Mouse (Mus musculus) embryo, embryonic 11.5 days (tissue): ENCODE measurements around the gene Gm17349.
A peak's percentile ranks its signal among the peaks of the same experiment; 100 is the strongest.
"Not testable (repeated sequence)": the region's sequence is repeated elsewhere in the genome, so short reads cannot be mapped to it uniquely, and the experiment has no call there.

Experiments used
- DNase-seq: peaks from one replicate; pipeline ENCODE4 v3.0.0-alpha.2; 2012; ENCODE audit warnings: low read depth, low spot score

Gene Gm17349

DNA sequence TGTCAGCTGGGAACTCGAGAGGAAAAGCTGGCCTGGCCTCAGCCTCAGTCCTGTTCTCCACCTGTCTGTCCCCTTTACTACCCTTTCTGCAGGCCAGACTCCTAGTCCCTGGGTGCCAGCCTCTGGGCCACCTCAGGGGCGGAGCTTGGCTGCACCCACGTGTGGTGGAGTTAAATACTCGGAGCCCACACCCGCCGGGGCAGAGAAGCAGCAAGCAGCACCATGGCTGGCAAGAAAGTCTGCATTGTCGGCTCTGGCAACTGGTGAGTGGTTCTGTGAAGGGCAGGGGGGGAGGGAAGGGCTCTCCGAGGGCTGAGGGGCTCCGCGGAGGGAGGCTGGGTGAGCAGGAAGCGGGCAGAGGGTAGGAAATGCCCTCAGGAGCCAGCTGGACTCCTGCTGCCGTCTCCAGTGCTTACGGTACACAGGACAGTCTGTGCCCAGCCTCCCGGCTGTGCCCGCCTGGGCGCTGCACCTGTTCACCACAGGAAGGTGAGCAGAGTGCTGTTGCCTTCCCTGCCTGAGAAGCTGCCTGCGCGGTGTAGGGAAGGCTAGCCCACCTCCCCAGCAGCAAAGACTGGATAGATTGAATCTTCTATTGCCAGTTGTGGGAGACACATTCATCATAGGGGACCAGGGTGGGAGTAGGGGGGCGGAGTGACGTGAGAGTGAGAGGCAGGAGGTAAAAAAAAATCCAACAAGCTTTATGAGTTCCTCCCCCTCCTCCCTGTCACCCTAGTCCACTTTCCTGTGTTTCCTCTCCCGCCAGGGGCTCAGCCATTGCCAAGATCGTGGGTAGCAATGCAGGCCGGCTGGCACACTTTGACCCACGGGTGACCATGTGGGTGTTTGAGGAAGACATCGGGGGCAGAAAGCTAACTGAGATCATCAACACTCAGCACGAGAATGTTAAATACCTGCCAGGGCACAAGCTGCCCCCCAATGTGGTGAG is 12.4 kb upstream of the Gm17349 start, which contains the start of gene Gpd1:
Gene Gpd1, plus strand, starts transcription at position 130 of the 949 bp plus-strand sequence.
- no peak for DNase-seq

DNA sequence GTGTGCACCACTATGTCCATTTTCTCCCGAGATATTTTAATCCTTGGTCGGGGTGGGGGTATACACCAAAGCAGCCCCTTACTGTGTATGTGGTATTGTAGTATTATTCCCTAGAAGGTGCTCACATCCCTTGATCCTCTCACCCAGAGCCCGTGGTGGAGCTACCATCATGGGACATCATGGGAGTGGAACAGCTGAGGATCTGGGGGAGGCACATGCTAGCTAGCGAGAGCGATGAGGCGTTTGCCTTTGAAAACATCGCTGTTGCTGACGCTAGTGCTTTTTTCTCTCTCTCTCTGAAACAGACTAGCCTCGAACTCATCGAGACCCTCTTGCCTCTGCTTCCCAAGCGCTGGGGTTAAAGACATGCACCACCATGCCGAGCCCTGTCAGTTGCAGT is 11.5 kb upstream of the Gm17349 start:
- DNase-seq, result no peak

DNA sequence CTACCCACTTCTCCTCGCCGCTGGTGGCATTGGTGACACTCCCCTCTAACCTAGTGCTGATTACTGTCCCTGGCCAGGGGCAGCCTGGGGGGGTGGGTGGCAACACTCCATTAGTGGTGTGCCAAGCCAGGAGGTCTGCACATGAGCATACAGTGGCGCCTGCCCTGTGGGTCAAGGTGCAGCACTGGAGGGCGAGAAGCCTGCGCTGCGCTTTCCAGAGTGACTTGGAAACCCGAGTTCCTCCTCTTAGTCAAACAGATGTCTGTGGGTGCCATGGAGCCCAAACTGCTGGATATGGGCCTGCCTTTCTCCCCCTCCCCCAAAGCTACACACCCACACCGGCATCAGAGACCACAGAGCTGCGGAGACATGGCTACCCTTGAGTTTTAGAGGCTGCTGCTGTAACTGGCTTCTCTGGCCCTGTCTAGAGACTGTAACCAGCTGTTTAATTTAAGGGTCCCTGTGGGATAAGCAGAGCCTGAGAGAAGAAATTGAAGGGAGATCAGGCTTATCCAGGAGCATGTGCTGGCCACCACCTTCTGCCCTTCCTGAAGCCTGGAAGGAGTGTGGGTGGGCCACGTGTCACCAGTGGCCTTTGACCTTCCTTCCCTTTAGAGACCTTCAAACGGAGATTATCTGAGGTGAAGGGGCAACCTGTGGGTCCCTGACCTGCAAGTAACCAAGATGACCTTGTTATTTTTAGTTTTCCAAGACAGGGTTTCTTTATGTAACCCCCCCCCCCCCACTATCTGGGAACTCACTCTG is 10.9 kb upstream of the Gm17349 start:
- no peak for DNase-seq

DNA sequence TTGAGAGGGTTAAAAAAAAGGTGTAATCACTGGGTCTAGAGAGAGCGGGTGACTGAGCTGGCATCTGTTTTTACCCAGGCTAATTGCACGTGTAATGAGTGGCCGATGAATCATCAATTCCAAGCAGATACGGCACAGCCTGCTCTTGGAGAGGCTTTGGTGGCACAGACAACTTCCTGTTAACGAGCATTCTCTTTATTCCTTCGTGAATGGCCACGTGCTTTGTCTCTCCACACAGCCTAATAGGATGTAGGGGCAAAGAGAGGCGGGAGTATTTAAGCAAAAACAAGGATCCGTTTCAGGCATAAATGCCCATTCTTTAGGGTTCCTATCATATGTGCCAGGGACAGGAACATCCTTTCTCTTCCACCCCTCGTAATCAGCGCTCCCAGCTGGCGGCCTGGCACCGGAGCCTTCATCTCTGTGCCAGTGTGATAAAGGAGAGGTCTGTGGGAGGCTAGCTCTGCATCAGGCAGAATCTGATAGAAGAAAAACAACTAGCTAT is 10.1 kb upstream of the Gm17349 start:
- DNase-seq, result no peak

DNA sequence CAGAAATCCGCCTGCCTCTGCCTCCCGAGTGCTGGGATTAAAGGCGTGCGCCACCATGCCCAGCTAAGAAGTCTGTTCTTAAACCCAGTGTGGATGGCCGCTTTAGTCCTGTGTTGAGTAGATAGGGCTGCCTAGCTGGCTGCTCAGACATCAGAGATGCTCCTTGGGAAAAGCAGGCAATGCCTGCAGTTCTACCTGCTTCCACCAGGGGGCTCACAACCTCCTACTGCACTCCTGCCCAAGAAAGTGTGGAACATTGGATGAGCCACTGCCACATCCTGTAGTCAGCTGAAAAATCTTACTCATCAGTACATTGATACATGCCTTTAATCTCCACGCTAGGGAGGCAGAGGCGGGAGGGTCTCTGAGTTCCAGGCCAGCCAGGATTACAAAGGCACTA is 9.6 kb upstream of the Gm17349 start:
- DNase-seq, result peak; percentile 67

DNA sequence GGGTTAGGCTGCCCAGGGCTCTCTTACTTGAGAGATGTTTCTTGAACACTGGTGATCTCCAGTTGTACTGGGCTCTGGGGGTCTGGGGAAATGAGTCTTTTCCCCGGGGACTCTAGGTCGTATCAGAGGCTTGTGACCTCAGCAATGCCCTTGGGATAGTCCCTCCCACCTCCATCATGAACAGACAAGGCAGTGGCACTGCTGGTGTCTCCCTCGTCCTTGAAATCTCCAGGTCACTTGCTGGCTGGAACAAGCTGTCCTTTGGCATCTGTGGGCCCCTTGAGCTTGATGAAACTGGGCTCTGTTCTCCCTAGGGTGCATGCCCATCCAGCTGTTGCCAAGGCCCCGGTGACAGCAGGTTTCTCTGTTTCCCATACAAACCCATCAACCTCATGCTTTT is 8.9 kb upstream of the Gm17349 start:
- no peak for DNase-seq

DNA sequence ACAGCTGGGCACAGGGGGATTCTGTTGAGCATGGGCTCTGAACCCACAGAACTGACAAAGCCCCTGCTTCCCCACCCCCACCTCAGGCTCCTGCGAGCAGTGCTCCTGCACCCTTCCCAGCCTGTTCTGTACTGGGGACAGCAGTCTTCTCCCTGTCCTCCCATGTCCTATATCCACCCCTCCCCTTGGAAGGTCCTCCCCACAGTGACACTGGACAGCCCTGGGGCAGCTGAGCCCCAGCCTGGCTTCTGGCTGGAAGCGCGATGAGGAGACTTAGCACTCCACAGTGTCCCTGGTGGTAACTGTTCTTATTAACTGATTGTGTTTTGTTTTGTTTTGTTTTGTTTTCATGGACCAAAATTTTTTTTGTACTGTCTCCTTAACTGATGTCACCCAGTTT is 8.3 kb upstream of the Gm17349 start:
- DNase-seq, result no peak

DNA sequence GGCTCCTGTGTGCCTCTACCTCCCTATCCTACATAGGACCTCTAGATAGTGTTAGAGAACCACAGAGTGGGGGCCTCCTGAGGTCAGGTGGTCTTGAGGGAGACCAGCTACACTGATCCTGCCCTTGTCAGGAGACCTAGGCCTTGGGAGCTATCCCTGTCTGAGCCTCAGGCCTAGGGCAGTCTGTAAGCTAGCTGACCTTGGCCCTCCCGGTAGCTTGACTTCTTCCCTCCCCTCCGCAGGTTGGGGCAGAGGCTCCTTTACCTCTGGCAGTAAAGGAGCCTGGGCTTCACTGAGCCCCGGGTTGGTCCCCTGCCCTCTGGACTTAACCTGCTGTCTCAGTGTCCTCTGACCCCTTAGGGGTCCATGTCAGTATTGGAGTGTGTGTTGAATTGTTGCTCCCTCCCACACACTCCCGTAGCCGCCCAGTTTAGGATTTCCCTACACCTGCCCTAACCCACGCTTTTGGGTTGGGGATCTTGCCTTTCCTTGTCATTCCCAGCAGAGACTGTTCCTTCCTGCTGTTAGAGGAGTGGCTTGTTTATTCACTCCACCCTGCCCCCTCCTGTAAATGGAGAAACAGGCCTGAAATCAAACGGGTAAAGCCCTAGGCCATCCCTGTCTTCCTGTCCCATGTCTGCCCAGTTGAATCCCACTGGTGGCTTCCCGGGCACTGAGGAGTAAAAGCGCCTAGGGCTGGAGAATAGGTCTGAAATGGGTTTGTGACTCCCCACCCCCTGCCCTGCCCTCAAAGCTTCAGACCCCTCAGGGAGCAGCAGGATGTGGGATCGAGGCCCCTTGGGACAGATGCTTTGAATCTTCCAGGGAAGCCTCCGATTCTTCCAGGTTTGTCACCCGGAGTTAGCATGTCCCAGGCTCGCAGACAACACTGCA is 7.6 kb upstream of the Gm17349 start:
- no peak for DNase-seq

DNA sequence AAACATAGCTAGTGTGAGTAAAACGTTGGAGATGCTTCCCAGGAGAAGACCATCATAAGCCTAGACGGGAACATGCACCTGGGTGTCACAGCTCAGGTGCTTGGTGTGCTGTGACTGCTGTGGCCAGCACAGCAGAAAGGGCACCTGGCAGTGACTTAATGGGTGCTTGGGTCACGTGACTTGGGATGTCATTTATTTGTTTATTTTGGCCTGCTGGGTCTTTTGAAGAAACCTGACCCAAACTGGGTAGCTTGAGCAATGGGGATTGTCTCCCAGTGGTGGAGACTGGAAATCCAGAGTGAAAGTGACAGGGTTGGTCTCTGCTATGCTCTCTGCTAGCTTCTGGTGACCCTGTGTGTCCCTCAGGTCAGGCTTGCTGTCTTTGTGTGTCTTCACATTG is 6.2 kb upstream of the Gm17349 start:
- no peak for DNase-seq

DNA sequence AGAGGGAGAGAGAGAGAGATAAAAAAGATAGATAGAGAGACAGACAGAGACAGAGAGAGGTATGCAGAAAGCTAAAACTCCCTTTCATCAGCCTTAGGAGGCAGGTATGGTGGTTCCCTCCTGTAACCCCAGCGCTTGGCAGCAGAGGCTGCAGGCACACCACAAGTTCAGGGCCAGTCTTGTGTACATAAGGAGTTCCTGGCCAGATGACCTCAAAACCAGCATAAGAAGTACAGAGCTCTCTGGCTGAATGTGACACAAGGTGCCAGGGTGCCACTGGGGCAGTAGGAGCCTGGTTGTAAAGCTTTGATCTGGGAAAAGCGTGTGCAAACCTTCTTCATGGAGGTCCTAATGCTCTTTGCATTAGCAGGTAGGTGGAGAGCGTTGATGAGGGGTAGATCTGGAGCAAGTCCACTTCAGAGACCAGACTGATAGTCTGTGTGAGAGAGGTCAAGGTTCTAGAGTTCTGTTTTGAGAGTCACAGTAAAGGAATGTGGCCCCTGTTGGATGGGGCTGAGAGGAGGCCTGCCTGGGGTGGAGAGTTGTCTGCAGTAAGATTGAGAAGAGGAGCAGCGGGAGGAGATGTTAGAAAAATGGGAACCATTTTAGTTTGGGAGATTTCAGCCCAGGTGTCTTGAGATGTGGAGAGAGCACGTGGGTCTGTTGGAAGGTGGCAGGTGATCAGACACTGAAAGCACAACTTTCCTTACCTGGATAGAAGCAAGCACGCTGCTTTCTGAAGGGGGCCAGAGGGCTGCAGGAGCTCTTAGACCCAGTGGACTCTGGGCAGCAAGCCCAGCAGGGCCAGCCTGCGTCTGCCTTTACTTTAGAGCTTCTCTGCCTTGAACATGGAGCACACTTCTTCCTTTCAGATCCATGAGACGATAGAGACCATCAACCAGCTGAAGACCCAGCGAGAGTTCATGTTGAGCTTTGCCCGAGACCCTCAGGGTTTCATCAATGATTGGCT is 5.2 kb upstream of the Gm17349 start:
- DNase-seq, result no peak

DNA sequence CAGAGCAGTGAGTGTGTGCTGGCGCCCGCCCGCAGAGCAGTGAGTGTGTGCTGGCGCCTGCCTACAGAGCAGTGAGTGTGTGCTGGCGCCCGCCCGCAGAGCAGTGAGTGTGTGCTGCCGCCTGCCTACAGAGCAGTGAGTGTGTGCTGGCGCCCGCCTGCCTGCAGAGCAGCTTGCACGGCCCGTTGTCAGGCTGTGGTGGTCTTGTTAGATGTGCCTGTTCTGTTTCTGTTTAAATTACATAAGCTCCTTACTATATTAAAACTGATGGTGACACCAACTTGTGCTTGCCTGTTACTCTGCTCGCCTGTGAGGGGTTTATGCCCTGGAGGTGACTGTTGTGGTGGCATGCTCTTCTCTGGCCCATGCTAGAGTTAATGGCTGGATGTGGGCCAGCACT is 2.9 kb upstream of the Gm17349 start:
- DNase-seq, result no peak

DNA sequence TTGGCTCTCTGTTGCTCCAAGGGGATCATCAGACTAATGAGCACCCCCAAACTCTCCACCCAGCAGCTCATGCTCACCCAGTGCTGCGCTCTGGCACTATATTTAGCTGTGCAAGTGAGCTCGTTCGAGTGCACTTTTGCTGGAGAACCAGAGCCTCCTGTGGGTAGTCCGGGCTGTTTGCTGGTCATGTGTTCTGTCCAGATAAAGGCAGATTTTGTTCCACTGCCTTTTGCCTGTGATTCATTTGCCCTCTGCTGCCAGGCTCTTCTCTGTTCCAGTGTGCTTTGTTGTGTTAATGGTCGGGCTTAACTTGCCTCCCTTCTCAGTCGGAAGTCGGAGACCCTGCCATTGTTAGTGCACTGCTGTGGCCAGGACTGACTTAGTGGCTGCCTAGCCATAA is 409 bp downstream of the Gm17349 start:
- no peak for DNase-seq

DNA sequence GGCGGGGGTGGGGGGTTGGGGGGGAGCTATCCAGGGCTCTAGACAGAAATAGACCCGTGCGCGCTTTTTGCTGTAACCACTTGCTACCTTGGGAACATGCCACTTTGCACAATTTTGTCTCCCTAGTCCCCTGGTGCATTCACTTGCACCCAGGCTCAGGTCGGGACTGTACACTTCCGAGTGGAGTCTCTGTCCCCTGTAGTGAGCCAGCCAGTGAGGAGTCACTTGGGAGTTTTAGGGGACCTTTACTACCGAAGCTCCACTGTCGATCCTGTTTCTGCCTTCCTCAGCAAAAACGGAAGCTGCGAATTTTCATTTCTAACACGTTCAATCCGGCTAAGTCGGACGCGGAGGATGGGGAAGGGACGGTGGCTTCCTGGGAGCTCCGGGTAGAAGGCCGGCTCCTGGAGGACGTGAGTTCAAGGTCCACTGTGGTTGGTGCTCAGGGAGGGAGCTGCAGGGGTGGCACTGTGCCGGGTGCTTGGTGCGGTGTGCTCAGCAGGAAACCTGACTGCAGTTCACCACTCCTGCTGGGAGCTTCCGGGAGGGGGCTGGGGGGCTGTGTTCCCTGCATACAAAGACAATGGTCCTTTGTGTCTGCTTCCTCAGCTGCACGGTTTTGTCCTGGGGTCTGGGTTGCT is 1.1 kb downstream of the Gm17349 start:
- DNase-seq, result no peak

DNA sequence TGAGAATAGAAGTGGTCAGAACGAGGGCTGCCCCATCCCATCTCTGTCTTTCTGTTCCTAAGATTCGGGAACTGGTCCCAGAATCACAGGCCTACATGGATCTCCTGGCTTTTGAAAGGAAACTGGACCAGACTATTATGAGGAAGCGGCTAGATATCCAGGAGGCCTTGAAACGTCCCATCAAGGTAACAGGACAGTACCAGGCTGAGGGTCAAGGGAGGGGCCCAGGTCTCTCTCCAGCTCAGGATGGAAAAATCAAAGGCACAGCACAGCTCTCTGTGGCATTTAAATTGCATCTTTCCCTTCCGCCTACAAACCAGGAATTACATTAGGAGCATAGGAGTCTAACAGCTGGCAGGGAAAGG is 1.6 kb downstream of the Gm17349 start:
- no peak for DNase-seq

DNA sequence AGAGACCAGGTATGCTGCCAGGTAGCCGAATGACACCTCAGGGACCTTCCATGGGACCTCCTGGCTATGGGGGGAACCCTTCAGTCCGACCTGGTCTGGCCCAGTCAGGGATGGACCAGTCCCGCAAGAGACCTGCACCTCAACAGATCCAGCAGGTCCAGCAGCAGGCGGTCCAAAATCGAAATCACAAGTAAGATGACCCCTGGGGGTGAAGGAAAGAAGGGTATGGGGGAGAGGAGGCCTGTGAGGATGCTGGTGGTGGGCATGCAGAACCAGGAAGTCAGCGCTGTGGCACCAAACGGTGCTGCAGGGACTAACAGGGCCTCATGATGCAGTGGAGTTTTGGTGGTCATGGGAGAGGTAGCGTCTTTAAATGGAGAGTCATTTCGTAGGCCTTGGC is 2.2 kb downstream of the Gm17349 start:
- no peak for DNase-seq

DNA sequence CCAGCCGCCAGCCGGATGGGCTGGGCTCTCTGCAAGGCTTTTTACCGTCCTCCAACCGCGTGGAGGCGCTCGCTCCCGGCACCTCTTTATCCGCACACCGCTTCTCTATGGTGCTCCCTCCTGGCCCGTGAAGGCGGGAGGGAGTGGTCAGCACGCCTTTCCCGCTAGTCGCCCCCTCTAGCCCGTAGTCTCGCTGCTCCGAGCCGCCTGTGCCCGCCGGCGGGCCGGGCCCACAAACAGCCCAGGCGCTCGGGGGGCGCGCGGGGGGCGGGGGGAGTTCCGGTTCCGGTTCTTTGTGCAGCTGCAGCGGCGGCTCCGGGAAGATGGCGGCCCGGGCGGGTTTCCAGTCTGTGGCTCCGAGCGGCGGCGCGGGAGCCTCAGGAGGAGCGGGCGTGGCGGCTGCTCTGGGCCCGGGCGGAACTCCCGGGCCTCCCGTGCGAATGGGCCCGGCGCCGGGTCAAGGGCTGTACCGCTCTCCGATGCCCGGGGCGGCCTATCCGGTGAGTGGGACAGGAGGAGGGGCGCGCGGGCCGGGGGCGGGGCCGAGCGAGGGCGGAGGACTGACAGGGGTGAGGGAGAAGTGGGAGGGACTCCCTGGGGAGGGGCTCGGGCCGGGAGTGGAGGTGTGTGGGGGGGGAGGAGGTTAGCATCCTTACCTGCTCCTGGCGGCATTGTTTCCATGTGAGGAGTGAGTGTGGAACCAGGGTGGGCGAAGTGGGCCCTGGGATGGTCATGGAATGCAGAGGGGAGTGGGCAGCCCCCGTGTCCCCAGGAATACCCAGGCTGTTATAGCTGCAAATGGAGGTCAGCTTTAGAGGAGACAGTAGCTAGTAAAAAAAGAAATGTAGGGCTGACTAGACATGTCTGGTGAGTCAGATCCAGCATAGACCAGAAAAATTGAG is 3.0 kb downstream of the Gm17349 start, which contains the start of gene Smarcd1:
Gene Smarcd1, plus strand, starts transcription at position 131 of the 902 bp plus-strand sequence.
- peak; percentile 93 for DNase-seq

DNA sequence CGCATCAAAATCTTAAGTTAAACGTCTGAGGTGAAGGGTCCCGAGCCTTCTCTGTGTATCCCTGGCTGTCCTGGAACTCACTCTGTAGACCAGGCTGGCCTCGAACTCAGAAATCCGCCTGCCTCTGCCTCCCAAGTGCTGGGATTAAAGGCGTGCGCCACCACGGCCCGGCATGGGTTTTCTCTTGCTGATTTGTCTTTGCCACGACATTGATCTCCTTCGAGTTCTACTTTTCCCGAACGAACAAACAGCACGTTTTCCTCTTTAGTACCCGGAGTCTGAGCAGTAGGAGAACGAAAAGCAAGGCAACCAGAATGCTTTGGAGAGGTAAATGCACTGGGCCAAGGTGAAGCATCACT is 3.7 kb downstream of the Gm17349 start:
- not testable (repeated sequence) for DNase-seq

DNA sequence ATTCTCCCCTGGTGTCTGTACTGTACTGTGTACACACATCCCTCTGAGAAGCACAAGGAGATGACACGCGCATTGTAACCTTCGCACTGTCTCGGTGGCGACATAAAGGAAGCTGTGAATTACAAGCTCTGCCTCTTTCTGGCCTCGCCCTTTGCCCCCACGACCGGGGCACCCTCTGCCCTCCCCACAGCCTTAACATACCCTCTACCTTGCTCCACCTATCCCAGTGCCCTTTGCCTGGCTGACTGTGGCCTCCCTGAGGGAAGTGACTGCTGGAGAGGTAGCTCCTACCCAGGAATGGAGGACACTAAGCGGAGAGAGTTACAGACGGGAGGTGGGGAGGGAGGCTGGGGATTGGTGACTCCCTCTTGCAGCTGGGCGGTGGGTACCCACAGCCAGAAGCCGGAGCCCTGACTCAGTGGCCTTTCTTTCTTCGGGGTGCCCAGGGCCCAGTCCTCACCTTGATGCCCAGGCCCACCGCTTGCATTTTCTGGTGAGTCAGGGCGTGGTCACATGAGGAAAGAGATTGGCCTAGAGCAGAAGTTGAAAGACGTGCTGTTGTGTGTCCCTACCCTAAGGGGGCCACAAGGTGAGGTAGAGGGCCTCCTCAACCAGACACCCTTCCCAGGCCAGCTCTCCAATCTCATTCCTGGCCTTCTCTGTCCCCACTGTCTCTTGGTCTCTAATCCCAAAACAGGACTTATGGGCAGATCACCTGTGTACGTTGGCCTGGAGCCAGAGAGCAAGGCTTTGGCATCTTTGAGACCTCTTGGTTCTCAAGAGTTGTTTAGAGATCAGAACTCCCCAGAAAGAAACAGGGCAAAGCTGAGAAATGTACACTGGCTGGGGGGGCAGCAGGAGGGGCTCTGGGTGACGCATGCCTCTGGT is 4.8 kb downstream of the Gm17349 start:
- no peak for DNase-seq
